Mouse (Mus musculus): ENCODE results near the gene Atxn7l1. TPM values are rescaled to one million over a fixed set of nuclear protein-coding genes. Genes with fewer than 3 reads are reported as not detected.

Gene Atxn7l1
- polyA plus RNA-seq, 1 experiment, result 33.9 TPM

GRCm38 (mm10) chr12:33137857-33138256, 9.6 kb upstream of the Atxn7l1 start:
- no peak for TF ChIP-seq GATA1 (IDR thresholded peaks at IDR 0.05; ENCODE audit: low read length)

- TF ChIP-seq GATA1 (IDR thresholded peaks at IDR 0.05; ENCODE audit: low read length), result no peak
Observed at GRCm38 (mm10) chr12:33139083-33139482, 8.4 kb upstream of the Atxn7l1 start.

GRCm38 (mm10) chr12:33144456-33144855, 3.0 kb upstream of the Atxn7l1 start:
- no peak for TF ChIP-seq GATA1 (IDR thresholded peaks at IDR 0.05; ENCODE audit: low read length)

GRCm38 (mm10) chr12:33146622-33147433, 665 bp upstream of the Atxn7l1 start:
- no peak for TF ChIP-seq GATA1 (IDR thresholded peaks at IDR 0.05; ENCODE audit: low read length)

GRCm38 (mm10) chr12:33149544-33150190, 2.2 kb downstream of the Atxn7l1 start:
- no peak for TF ChIP-seq GATA1 (IDR thresholded peaks at IDR 0.05; ENCODE audit: low read length)

GRCm38 (mm10) chr12:33153131-33153530, 5.6 kb downstream of the Atxn7l1 start:
- TF ChIP-seq GATA1 (IDR thresholded peaks at IDR 0.05; ENCODE audit: low read length), result no peak

GRCm38 (mm10) chr12:33153850-33154249, 6.4 kb downstream of the Atxn7l1 start:
- no peak for TF ChIP-seq GATA1 (IDR thresholded peaks at IDR 0.05; ENCODE audit: low read length)

- TF ChIP-seq GATA1 (IDR thresholded peaks at IDR 0.05; ENCODE audit: low read length), result no peak
Observed at GRCm38 (mm10) chr12:33154732-33155131, 7.2 kb downstream of the Atxn7l1 start.

GRCm38 (mm10) chr12:33156334-33157018, 9.0 kb downstream of the Atxn7l1 start:
- TF ChIP-seq GATA1 (IDR thresholded peaks at IDR 0.05; ENCODE audit: low read length), result no peak

GRCm38 (mm10) chr12:33158256-33158655, 10.8 kb downstream of the Atxn7l1 start:
- TF ChIP-seq GATA1 (IDR thresholded peaks at IDR 0.05; ENCODE audit: low read length), result no peak

- TF ChIP-seq GATA1 (IDR thresholded peaks at IDR 0.05; ENCODE audit: low read length), result no peak
Observed at GRCm38 (mm10) chr12:33160406-33160805, 12.9 kb downstream of the Atxn7l1 start.

GRCm38 (mm10) chr12:33162541-33162940, 15.0 kb downstream of the Atxn7l1 start:
- no peak for TF ChIP-seq GATA1 (IDR thresholded peaks at IDR 0.05; ENCODE audit: low read length)

GRCm38 (mm10) chr12:33166712-33167111, 19.2 kb downstream of the Atxn7l1 start:
- TF ChIP-seq GATA1 (IDR thresholded peaks at IDR 0.05; ENCODE audit: low read length), result no peak

- no peak for TF ChIP-seq GATA1 (IDR thresholded peaks at IDR 0.05; ENCODE audit: low read length)
Observed at GRCm38 (mm10) chr12:33167545-33167944, 20.1 kb downstream of the Atxn7l1 start.

- no peak for TF ChIP-seq GATA1 (IDR thresholded peaks at IDR 0.05; ENCODE audit: low read length)
Observed at GRCm38 (mm10) chr12:33168491-33168890, 21.0 kb downstream of the Atxn7l1 start.

GRCm38 (mm10) chr12:33169777-33170494, 22.4 kb downstream of the Atxn7l1 start:
- TF ChIP-seq GATA1 (IDR thresholded peaks at IDR 0.05; ENCODE audit: low read length), result no peak
